Mouse (Mus musculus) olfactory bulb, adult 2 months (tissue): ENCODE data around the gene Gm10065.

Experiments used
- CTCF ChIP-seq: fragments of 200-500 bp; IDR thresholded peaks from 2 replicates; pipeline ENCODE4 v1.5.1; 2012; ENCODE audit warnings: low read depth, mild to moderate bottlenecking, low read length, moderate library complexity; ENCODE audit not compliant: insufficient read depth
- POLR2A ChIP-seq: fragments of 200-500 bp; IDR thresholded peaks from 2 replicates; pipeline ENCODE4 v1.6.1; 2012; ENCODE audit warnings: mild to moderate bottlenecking, low read depth, low read length, moderate library complexity; ENCODE audit not compliant: insufficient read depth

DNA sequence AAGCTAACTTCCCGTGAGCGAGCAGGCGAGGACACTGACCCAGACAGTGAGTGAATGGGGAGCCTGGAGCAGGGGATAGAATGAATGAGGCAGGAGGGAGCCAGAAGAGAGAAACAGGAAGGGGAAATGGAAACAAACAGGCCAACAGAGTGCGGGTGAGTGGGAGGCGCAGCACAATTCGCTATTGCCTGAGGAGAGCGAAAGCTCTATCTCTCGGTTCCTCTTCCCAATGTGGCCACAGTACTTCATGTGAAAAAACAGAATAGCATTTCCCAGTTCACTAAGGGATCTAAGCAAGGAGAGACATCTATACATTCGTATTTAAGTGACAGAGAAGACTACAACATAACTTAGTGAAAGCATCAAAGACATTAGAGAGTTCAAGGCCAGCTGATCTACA is 32.4 kb downstream of the Gm10065 start:
- no peak for TF ChIP-seq POLR2A
- no peak for TF ChIP-seq CTCF
